Mouse (Mus musculus) retina, embryonic 14.5 days (tissue): ENCODE measurements at regions not wholly inside any gene's neighbourhood (a gene's known extent, or its start where the extent isn't known, plus 50 kb on each side); places are given as distances from the start of the nearest gene placed in this dataset.

ENCODE experiments used
- DNase-seq: peaks from one replicate; pipeline ENCODE4 v3.0.0-alpha.2; 2015; ENCODE audit warnings: low spot score

GRCm38 (mm10) chr13:34576392-34576791 lies 76.9 kb downstream of the Pxdc1 start:
- no peak for DNase-seq

- DNase-seq = peak; percentile 39
Measured at GRCm38 (mm10) chr13:34575997-34576314, 77.3 kb downstream of the Pxdc1 start.

GRCm38 (mm10) chr13:34575179-34575996 lies 77.9 kb downstream of the Pxdc1 start:
- DNase-seq = no peak

GRCm38 (mm10) chr13:34569312-34569711 lies 84.0 kb downstream of the Pxdc1 start:
- no peak for DNase-seq

- DNase-seq = no peak
Measured at GRCm38 (mm10) chr13:34566687-34567086, 86.6 kb downstream of the Pxdc1 start.

DNA sequence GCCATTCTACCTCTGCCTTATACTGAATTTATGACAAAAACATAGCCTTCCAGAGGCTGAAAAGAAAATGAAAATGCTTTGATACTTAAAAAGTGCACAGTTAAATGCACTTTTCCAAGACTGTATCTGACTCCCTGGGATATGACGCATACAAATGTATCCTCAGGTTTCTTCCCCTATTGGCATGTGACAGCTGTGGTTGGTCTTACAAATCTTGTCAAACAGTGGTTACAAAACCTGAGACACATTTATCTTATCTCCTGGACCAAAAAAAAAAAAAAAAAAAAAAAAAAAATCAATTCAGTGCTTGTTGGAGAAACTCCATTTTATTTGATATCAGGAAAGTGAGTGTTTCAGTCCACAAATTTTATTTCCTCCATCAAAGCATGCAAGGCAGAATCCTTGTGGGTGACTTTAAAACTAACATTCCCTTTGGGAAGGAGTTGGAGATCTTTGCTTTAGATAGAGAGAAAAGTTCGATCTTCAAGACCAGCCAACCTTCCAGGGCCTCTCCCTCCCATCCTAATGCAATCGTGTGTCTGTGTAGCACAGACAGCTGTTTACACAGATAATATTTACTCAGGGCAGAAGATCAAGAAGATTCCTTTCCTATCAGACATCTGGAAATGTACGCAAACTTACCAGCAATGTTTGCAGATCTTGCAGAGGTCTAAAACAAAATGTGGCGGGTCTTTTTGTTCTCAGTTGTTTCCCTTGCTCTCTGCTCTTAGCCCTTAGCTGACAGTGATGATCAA lies 103.0 kb downstream of the Pxdc1 start:
- DNase-seq = no peak

- no peak for DNase-seq
Measured at GRCm38 (mm10) chr13:34540646-34541045, 112.6 kb downstream of the Pxdc1 start.

DNA sequence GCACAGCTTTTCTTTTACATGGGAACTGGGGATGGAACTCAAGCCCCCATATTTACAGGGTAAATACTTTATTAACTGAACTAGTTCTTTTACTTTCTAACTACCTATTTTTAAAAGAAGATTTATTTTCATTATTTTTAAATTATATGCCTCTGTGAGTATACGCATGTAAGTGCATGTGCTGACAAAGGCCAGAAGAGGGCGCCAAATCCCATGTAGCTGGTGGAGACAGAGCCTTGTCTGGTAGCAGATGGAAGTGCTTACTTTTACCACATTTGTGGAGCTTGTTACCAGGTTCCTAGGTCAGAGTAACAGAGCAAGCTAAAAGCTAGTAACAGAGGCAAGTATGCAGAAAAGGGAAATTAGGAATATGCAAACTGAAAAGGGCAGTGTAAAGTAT lies 119.4 kb downstream of the Pxdc1 start:
- DNase-seq = no peak

GRCm38 (mm10) chr13:34511332-34511731 lies 142.0 kb downstream of the Pxdc1 start:
- DNase-seq = no peak

DNA sequence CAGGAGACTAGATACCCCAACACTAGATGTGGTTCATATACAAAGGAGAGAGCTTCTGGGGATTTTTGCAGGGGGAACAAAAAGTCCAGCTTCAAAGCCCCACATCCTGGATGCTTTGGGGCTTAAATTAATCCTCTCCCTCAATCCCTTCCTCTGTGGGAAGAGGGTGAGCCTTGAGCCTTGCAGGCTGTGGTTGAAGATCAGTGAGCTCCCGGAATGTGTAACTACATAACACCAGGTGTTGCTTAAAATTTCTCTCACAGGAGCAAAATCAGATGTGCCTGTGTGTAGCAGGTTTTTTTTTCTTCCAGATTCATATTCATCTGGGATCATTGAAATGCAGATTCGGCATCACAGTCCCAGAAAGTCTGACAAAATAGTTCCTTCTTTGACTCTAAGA lies 146.1 kb downstream of the Pxdc1 start:
- DNase-seq = no peak

DNA sequence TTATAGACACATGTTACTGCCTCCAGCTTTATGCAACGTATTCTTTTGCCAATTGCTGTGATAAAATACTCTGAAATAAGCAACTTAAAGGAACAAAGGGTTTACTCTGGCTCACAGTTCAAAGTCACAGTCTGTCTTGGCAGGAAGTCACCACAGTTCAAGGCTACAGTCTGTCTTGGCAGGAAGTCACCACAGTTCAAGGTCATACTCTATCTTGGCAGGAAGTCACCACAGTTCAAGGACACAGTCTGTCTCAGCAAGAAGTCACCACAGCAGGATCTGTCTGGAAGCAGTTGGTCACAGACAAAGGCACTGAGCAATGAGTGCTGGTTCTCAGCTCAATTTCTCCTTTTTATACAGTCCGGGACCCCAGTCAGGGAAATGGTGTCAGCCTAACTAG lies 147.4 kb downstream of the Pxdc1 start:
- no peak for DNase-seq

DNA sequence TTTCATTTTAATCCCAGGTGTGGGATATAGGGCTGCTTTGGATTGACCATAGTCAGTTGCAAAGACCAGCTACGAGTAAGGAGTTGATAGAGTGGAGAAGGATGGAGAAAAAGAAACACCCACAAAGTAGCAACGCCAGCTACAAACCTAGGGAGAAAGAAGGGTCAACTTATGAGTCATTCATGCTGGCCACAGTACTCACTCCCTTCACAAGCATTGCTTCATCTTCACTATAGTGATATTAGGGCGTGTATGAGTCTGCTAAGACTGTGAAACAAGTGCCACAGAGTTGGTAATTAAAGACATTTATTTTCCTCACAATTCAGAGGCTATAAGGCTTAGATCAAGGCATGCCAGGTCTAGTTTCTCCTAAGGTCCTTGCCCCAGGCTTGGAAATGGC lies 148.4 kb downstream of the Pxdc1 start:
- no peak for DNase-seq

DNA sequence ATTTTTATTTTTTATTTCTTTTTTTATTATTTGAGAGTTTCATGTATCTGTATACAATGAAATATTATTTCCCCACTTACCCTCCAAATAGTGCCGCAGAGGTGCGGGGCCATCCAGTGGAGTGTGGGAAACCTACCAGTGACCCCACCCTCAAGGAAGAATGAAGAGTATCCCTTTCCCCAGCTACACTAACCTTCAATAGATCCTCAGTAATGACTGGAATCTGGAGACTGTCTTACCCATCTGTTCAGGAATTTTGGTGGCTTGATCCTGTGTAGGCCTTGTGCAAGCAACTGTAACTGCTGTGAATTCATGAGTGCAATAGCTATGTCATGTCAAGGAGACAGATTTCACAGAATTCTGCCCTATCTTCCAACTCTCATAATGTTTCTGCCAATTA lies 153.9 kb upstream of the Slc22a23 start:
- DNase-seq = no peak

DNA sequence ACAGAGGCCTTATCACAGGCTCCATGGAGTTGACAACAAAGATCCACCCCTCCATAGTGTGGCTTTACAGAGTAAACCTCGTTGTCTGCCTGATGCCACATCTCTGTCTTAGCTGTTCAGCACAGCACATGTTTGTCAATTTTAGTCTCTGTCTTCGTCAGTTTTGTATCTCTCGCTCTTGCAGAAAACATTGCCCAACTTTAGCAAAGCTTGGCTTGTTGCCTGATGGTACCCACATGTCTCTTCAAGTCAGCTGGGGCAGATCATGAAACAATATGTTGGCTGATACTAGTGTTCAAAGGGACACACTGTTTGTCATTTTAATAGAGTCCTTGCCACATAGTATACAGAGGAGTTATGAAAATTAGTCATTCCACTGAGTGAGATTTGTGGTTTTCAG lies 152.7 kb upstream of the Slc22a23 start:
- no peak for DNase-seq

DNA sequence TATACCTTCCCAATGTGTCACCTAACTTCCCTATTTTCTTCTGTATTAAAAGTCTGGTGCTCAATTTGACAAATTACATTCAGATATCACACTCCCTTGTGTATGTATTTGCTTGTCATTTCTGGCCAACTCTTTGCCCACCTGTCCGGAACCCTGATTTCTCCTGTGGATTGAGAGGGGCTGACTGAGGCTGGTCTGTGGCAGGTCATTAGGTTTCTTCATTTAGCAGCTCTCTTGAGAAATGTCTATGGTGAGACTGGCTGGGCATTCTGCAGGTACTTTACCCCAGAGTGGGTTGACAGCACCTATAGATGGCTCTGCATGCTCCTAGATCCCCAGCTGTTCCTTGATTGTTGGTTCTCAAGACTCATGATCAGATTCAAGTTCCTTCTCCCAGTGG lies 139.8 kb upstream of the Slc22a23 start:
- DNase-seq = no peak

DNA sequence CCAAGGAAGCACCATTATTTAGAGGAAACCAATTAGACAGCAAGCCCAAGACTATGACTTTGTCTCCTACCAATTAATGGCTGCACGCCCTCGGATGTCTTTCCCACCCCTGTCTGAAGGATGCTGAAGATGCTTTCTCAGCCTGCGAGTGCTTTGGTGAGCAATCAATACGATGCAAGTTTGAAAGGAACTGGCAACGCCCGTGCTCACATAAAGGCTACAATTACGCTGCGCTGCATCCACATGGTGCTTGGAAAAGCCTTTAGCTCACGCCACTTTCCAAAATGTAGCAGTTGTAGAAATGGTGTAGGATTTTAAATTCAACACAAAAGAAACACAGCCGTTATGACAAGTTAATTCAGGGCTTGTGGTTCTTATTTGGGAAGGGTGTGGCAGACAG lies 136.5 kb upstream of the Slc22a23 start:
- no peak for DNase-seq

GRCm38 (mm10) chr13:34470410-34470809 lies 125.4 kb upstream of the Slc22a23 start:
- DNase-seq = no peak

GRCm38 (mm10) chr13:34469568-34469967 lies 124.6 kb upstream of the Slc22a23 start:
- no peak for DNase-seq

GRCm38 (mm10) chr13:34468132-34468748 lies 123.3 kb upstream of the Slc22a23 start:
- no peak for DNase-seq

DNA sequence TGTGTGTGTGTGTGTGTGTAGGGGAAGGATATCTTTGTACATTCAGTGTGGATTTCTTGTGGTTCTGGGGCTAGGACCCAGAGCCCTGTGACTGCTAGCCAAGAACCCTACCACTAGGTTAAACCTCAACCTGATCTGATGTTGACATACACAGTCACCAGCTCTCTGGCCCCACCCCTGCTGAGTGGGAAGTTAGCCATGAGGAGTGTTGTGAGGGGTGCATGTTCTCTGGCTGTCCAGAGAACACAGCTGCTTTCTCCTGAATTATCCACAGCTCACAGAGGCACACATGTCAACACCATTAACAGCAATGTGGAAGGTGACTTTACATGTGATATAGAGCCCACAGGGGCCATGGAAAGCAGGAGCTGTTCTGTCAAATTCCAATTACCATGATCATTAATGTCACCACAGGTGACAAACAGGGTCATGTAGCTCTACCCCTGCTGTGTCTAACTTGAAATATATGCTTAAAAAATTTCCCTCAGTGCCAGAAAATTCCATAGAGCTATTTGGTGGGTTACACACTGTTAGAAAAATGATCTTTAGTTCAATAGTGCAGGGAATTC lies 121.0 kb upstream of the Slc22a23 start:
- DNase-seq = no peak

DNA sequence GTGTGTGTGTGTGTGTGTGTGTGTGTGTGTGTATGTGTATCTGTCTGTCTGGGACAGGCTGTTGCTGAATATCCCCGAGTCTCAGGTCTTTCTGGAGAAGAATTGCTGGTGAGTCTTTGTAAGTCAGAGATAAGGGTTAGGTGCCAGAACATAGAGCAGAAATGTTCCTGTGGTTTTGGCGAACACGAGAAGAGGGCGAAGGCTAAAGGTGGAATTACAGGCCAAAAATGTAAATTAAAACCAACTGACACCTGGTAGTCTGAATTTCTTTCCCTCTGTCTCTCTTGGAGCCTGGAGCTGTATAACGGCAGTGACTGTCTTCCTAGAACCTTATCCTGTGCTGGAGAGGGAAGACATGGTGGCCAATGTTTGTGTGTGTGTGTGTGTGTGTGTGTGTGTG lies 120.5 kb upstream of the Slc22a23 start:
- no peak for DNase-seq

DNA sequence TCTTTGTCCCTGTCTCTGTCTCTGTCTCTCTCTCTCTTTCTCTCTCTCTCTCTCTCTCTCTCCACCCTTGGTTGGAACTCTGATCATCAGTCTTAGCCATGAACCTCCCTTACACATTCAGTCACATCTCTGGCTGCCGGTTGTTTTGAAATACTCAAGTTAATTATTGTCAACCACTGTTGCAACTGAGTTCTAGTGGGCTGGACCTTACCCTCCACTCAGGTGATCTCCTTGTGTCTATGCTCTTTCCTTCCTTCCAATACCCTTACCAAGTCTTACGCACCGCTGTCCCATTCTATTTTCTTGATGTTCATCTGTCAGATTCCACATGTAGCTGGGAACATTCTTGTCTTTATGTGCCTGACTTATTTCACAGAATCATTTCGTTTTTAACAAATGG lies 119.2 kb upstream of the Slc22a23 start:
- DNase-seq = no peak
